Mouse (Mus musculus): ENCODE results near the gene Gm10959.

DNA sequence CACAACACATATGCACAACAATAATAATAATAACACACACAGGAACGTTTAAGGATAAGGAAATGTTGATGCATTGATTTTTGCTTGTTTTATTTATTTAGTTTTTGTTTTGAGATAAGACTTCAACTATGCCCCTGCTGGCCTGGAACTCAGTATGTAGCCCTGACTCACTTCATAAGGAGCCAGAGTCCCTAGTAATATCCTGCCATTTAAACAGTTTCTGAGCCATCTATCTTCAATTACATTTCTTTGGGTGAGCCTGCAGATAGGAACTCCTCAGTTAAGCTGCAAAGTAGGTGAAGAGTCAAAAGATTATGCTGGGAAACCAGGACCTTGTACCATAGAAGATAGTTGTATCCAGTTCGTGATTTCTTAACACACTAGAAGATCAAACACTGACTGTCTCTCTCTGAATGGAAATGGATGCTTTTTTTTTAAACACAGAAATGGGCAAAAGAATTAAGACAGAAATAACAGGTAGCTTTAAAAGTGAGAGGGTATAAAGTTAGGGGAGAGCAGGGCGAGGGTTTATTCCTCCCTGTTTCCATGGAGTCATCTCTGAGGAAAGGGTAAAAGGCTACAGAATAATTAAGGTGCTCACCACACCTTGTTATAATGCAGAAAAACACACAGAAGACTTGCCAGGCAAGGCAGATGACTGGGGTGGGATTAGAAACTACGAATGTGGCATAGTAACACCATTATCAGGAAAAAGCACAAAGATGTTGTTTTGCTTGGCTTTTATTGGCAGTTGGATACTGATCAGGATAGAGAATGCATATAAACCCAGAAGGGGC lies 31.5 kb downstream of the Gm10959 start:
- TF ChIP-seq CTCF (conservative IDR thresholded peaks at IDR 0.05; ENCODE audit: low read length) (no peak), NANOG (IDR thresholded peaks at IDR 0.05; ENCODE audit: borderline replicate concordance, low read length) (no peak)

All from E14TG2a.4 (cell line).